Comparison of ENCODE assay signal across 20 mouse cellular contexts in genomic region chr2:66656430-66656829, GRCm38 (mm10). TPM values are rescaled to one million over a fixed set of nuclear protein-coding genes. Genes with fewer than 3 reads are reported as not detected.
"Had no signal": no experiment of that assay in that cellular context is flagged by ENCODE, and none has a peak within 500 bp of the region (broad histone marks: within the 10 kb centered on the region; RNA-seq: fewer than 3 reads in every experiment).

No protein-coding gene starts in this region.

- H3K27ac ChIP-seq: liver, embryonic 12.5 days; liver, embryonic 14.5 days; lung, embryonic 15.5 days; macrophage; neural tube, embryonic 12.5 days; stomach, embryonic 15.5 days had no signal

- DNase-seq: lung, adult 2 months; lung, postnatal 14 days; lung, postnatal 36 days; midbrain, embryonic 14.5 days; right cerebral cortex, postnatal 14 days; thymus, adult 18-20 months; thymus, postnatal 14 days; thymus, postnatal 36 days had no signal

- H3K9ac ChIP-seq: liver, embryonic 12.5 days; liver, embryonic 14.5 days; lung, embryonic 15.5 days; neural tube, embryonic 12.5 days; stomach, embryonic 15.5 days had no signal

- ATAC-seq: liver, embryonic 12.5 days; lung, postnatal 0 days had no signal

- H3K36me3 ChIP-seq: liver, embryonic 12.5 days; lung, embryonic 15.5 days; neural tube, embryonic 12.5 days; stomach, embryonic 15.5 days had no signal

- H3K4me3 ChIP-seq: liver, embryonic 12.5 days; lung, embryonic 15.5 days; neural tube, embryonic 12.5 days; stomach, embryonic 15.5 days had no signal

- H3K4me1 ChIP-seq: liver, embryonic 12.5 days; lung, embryonic 15.5 days; neural tube, embryonic 12.5 days; stomach, embryonic 15.5 days had no signal

- H3K4me2 ChIP-seq: liver, embryonic 12.5 days; lung, embryonic 15.5 days; midbrain, embryonic 11.5 days; neural tube, embryonic 12.5 days; stomach, embryonic 15.5 days had no signal

- H3K9me3 ChIP-seq: liver, embryonic 12.5 days; lung, embryonic 15.5 days; neural tube, embryonic 12.5 days; stomach, embryonic 15.5 days had no signal

- H3K27me3 ChIP-seq: liver, embryonic 12.5 days; lung, embryonic 15.5 days; neural tube, embryonic 12.5 days; stomach, embryonic 15.5 days had no signal

RNA-seq across cellular contexts. Expression of gene Scn9a, which starts 21.7 kb away (rescaled TPM):
- total RNA-seq: megakaryocyte progenitor cell, adult 5-6 weeks; monocyte, adult 5-6 weeks; neutrophil, adult 5-6 weeks had no signal
- polyA plus RNA-seq: liver, embryonic 12.5 days; macrophage; spleen, adult 2 months had no signal
